ENCODE assay signal across 32 mouse cellular contexts in the genomic region with DNA sequence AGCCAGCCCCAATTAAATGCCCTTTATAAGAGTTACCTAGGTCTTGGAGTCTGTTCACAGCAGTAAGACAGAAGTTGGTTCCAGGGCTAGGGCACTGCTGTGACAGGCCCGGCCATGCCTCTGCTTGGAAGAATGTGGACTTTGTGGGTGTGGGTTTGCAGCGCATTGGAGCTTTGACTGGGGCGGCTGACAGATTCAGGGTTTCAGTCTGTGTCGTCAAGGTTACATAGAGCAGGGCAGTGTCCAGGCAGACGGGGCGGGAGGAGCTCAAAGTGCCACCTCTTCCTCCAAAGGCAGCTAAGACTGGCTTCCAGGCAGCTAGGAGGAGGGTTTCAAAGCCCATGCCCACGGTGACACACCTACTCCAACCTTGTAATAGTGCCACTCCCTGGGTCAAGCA. TPM values are rescaled to one million over a fixed set of nuclear protein-coding genes. Genes with fewer than 3 reads are reported as not detected.
DNase-seq lines count a peak whose midpoint lies in the region; ATAC-seq lines count a peak whose summit lies in the region.
"Had no signal": no experiment of that assay in that cellular context is flagged by ENCODE, and none has a peak within 500 bp of the region (broad histone marks: within the 10 kb centered on the region; RNA-seq: fewer than 3 reads in every experiment).

No protein-coding gene starts in this region.

- no peaks in the 10 kb centered on the region for H3K9me3 ChIP-seq in forebrain, embryonic 16.5 days (ENCODE audit: control insufficient read depth, low read length)
- no peaks in the 10 kb centered on the region for H3K9me3 ChIP-seq in hindbrain, embryonic 11.5 days (ENCODE audit: control insufficient read depth, low read length)
- H3K9me3 ChIP-seq: forebrain, embryonic 10.5 days; forebrain, embryonic 15.5 days; heart, embryonic 13.5 days; hindbrain, embryonic 10.5 days; limb, embryonic 13.5 days; lung, embryonic 15.5 days; megakaryocyte, embryonic 14.5 days; midbrain, embryonic 12.5 days; neural tube, embryonic 13.5 days had no signal

- no peaks in the 10 kb centered on the region for H3K27me3 ChIP-seq in forebrain, embryonic 16.5 days (replicated peaks; ENCODE audit: control insufficient read depth, insufficient read depth, low read length)
- H3K27me3 ChIP-seq in hindbrain, embryonic 11.5 days (ENCODE audit: control insufficient read depth, insufficient read depth, low read length) = no peaks in the 10 kb centered on the region
- H3K27me3 ChIP-seq: forebrain, embryonic 15.5 days; heart, embryonic 13.5 days; limb, embryonic 13.5 days; lung, embryonic 15.5 days; megakaryocyte, embryonic 14.5 days; midbrain, embryonic 12.5 days; neural tube, embryonic 13.5 days had no signal

- no peak overlapping the region for H3K9ac ChIP-seq in forebrain, embryonic 16.5 days (replicated peaks; ENCODE audit: low read depth, low read length)
- H3K9ac ChIP-seq in hindbrain, embryonic 11.5 days (ENCODE audit: low read depth, low read length) = no peak overlapping the region
- H3K9ac ChIP-seq: forebrain, embryonic 15.5 days; heart, embryonic 13.5 days; limb, embryonic 13.5 days; lung, embryonic 15.5 days; midbrain, embryonic 12.5 days; neural tube, embryonic 13.5 days had no signal

- no peak for ATAC-seq in forebrain, embryonic 16.5 days
- ATAC-seq in hindbrain, embryonic 11.5 days (ENCODE audit: low FRiP score) = no peak
- ATAC-seq: activated CD4-positive, CD25-positive, alpha-beta regulatory T cell, adult 4 months; forebrain, embryonic 15.5 days; hindbrain, embryonic 16.5 days had no signal

- H3K4me2 ChIP-seq in forebrain, embryonic 16.5 days (ENCODE audit: low read length) = no peak overlapping the region
- no peak overlapping the region for H3K4me2 ChIP-seq in hindbrain, embryonic 11.5 days (replicated peaks; ENCODE audit: low read depth, low read length)
- H3K4me2 ChIP-seq: forebrain, embryonic 15.5 days; heart, embryonic 13.5 days; limb, embryonic 13.5 days; liver, embryonic 11.5 days; lung, embryonic 15.5 days; midbrain, embryonic 12.5 days; neural tube, embryonic 13.5 days had no signal

- 49% methylated on average over 7 of the region's 7 CpGs for WGBS in large intestine, adult 2 months
- 93% methylated on average over 7 of the region's 7 CpGs for WGBS in forebrain, embryonic 16.5 days
- WGBS in hindbrain, embryonic 11.5 days = 90% methylated on average over 7 of the region's 7 CpGs

- H3K27ac ChIP-seq in forebrain, embryonic 16.5 days (ENCODE audit: low read length) = no peak overlapping the region
- H3K27ac ChIP-seq in hindbrain, embryonic 11.5 days (ENCODE audit: low read depth, low read length) = no peak overlapping the region
- H3K27ac ChIP-seq: forebrain, embryonic 10.5 days; forebrain, embryonic 15.5 days; gastrocnemius, adult 2 months; heart, embryonic 13.5 days; hindbrain, embryonic 10.5 days; left cerebral cortex, adult 2 months; limb, embryonic 13.5 days; lung, embryonic 15.5 days; midbrain, embryonic 12.5 days; neural tube, embryonic 13.5 days had no signal

- H3K4me1 ChIP-seq in forebrain, embryonic 16.5 days (replicated peaks; ENCODE audit: control insufficient read depth, insufficient read depth, low read length) = no peaks in the 10 kb centered on the region
- no peaks in the 10 kb centered on the region for H3K4me1 ChIP-seq in hindbrain, embryonic 11.5 days (replicated peaks; ENCODE audit: control insufficient read depth, insufficient read depth, low read length)
- H3K4me1 ChIP-seq: forebrain, embryonic 10.5 days; forebrain, embryonic 15.5 days; heart, embryonic 13.5 days; hindbrain, embryonic 10.5 days; limb, embryonic 13.5 days; lung, embryonic 15.5 days; megakaryocyte, embryonic 14.5 days; midbrain, embryonic 12.5 days; neural tube, embryonic 13.5 days had no signal

- DNase-seq in adrenal gland, postnatal 14 days = peak; percentile 12
- no peak for DNase-seq in adrenal gland, postnatal 4 days (ENCODE audit: low spot score in 2 of 2)
- DNase-seq in R1 (ENCODE audit: low read depth, low spot score) = peak; percentile 35
- DNase-seq in large intestine, adult 2 months (ENCODE audit: low read depth, low spot score) = peak; percentile 47
- peak; percentile 41 for DNase-seq in urinary bladder, adult 2 months (ENCODE audit: low spot score)
- DNase-seq in hindbrain, embryonic 11.5 days (ENCODE audit: low spot score) = no peak
- no peak for DNase-seq in testis, postnatal 14 days (ENCODE audit: low spot score)
- DNase-seq: cerebellum, adult 11 months; cerebellum, adult 9-10 months; cerebellum, postnatal 36 days; gastrocnemius, adult 2 months; heart, postnatal 10 days; kidney, adult 9 months; kidney, postnatal 10 days; layer of hippocampus, adult 9-11 months; lung, postnatal 4 days; thymus, adult 2 months; thymus, postnatal 36 days had no signal

- peaks cover 30% of the 10 kb centered on the region for H3K36me3 ChIP-seq in forebrain, embryonic 16.5 days (ENCODE audit: control insufficient read depth, insufficient read depth)
- H3K36me3 ChIP-seq in hindbrain, embryonic 11.5 days (ENCODE audit: control insufficient read depth, insufficient read depth, low read length) = peaks cover 9% of the 10 kb centered on the region

- H3K4me3 ChIP-seq in forebrain, embryonic 16.5 days (replicated peaks; ENCODE audit: low read length) = no peak overlapping the region
- no peak overlapping the region for H3K4me3 ChIP-seq in hindbrain, embryonic 11.5 days (ENCODE audit: low read depth, low read length)
- H3K4me3 ChIP-seq: forebrain, embryonic 10.5 days; forebrain, embryonic 15.5 days; gastrocnemius, adult 2 months; heart, embryonic 13.5 days; hindbrain, embryonic 10.5 days; left cerebral cortex, adult 2 months; limb, embryonic 13.5 days; lung, embryonic 15.5 days; megakaryocyte, embryonic 14.5 days; midbrain, embryonic 12.5 days; neural tube, embryonic 13.5 days had no signal

RNA-seq across cellular contexts. Expression of a gene that starts 49.9 kb away (rescaled TPM):
- 22.3 and 24.7 TPM in 2 replicates for total RNA-seq in adrenal gland, postnatal 14 days (2021)
- total RNA-seq in adrenal gland, postnatal 4 days (2021) = 10 to 100 TPM; 33.6 to 36.6 TPM
- polyA plus RNA-seq in large intestine, adult 2 months (2012; rRNA removed) = 2.9 and 4.6 TPM in 2 replicates
- polyA plus RNA-seq in urinary bladder, adult 2 months (2012; rRNA removed) = 10.0 and 10.9 TPM in 2 replicates
- 18.3 and 19.1 TPM in 2 replicates for polyA plus RNA-seq in forebrain, embryonic 16.5 days (2015; fragmentation: Nextera tagmentation; extraction: Ambion mirVana)
- 15.5 and 35.8 TPM in 2 replicates for polyA plus RNA-seq in hindbrain, embryonic 11.5 days (2014; fragmentation: Nextera tagmentation; extraction: Ambion mirVana)

Comparison
In these comparisons a context has a peak if more than half of its experiments do, and no peak if none do; other contexts are left out.
1. DNase-seq: peak in adrenal gland, postnatal 14 days (single experiment), R1 (single experiment), large intestine, adult 2 months (single experiment) and urinary bladder, adult 2 months (single experiment); none in adrenal gland, postnatal 4 days (0 of 2), hindbrain, embryonic 11.5 days (single experiment) and testis, postnatal 14 days (single experiment).